Mouse (Mus musculus) CH12.LX (cell line): Measurements from ENCODE around the gene Vil1. TPM values are rescaled to one million over a fixed set of nuclear protein-coding genes. Genes with fewer than 3 reads are reported as not detected.

Source experiments
- DNase-seq: peaks from one replicate; pipeline ENCODE4 v3.0.0-alpha.2; 2013; ENCODE audit errors: extremely low read depth
- H3K27ac ChIP-seq: 2 replicates; pipeline ENCODE4 v1.5.1; 2012; ENCODE audit warnings: low read depth, mild to moderate bottlenecking, control low read depth, moderate library complexity; ENCODE audit not compliant: insufficient read depth
- H3K27me3 ChIP-seq: replicated peaks from 2 replicates; pipeline ENCODE3; 2012; ENCODE audit warnings: inconsistent platforms
- H3K36me3 ChIP-seq, 2 experiments: replicated peaks in 1 of 2; 2 replicates each; pipeline versions ENCODE3 to v1.6.1; 2012; ENCODE audit warnings: inconsistent platforms in 1 of 2, low read length in 1 of 2, mild to moderate bottlenecking in 1 of 2, mixed read lengths in 1 of 2, moderate library complexity in 1 of 2; ENCODE audit not compliant: control insufficient read depth in 1 of 2, insufficient read depth in 1 of 2
- H3K4me1 ChIP-seq, 2 experiments: 2 replicates each; pipeline ENCODE4 v1.6.1; 2012; ENCODE audit warnings: inconsistent platforms in 1 of 2, moderate library complexity in 1 of 2; ENCODE audit not compliant: insufficient read depth in 2 of 2, control insufficient read depth in 1 of 2
- H3K4me2 ChIP-seq: 2 replicates; pipeline ENCODE4 v1.6.1; 2012; ENCODE audit warnings: low read depth, mild to moderate bottlenecking, control low read depth; ENCODE audit not compliant: poor library complexity, insufficient read depth, severe bottlenecking
- H3K4me3 ChIP-seq, 3 experiments: fragments of 150-350 bp in 1 of 3; sonication (generic) in 1 of 3; replicated peaks in 1 of 3; 2 replicates each; pipeline versions ENCODE3 to v1.5.1; 2011 to 2012; ENCODE audit warnings: low read depth in 2 of 3, low read length in 2 of 3, mild to moderate bottlenecking in 2 of 3, moderate library complexity in 2 of 3, control low read depth in 1 of 3, improper control_type of control experiment in 1 of 3, inconsistent platforms in 1 of 3, mixed read lengths in 1 of 3; ENCODE audit not compliant: poor library complexity in 1 of 3
- H3K79me2 ChIP-seq: replicated peaks from 2 replicates; pipeline ENCODE4 v1.6.1; 2012; ENCODE audit warnings: mild to moderate bottlenecking, moderate library complexity; ENCODE audit not compliant: control insufficient read depth, poor library complexity, insufficient read depth, severe bottlenecking; ENCODE audit errors: extremely low read depth
- H3K9ac ChIP-seq: 2 replicates; pipeline ENCODE4 v1.6.1; 2012; ENCODE audit warnings: low read depth, mild to moderate bottlenecking, control low read depth, moderate library complexity; ENCODE audit not compliant: insufficient read depth
- H3K9me3 ChIP-seq: replicated peaks from 2 replicates; pipeline ENCODE3; 2012; ENCODE audit warnings: low read length, inconsistent platforms, mixed read lengths
- BHLHE40 ChIP-seq: IDR thresholded peaks from 2 replicates; pipeline ENCODE4 v1.6.1; 2011; ENCODE audit warnings: mild to moderate bottlenecking, low read depth, low read length, improper control_type of control experiment
- CHD1 ChIP-seq: IDR thresholded peaks from 2 replicates; pipeline ENCODE4 v1.6.1; 2012; ENCODE audit warnings: low read depth, low read length, improper control_type of control experiment, inconsistent platforms
- CHD2 ChIP-seq: IDR thresholded peaks from 2 replicates; pipeline ENCODE4 v1.6.1; 2011; ENCODE audit warnings: low read length, improper control_type of control experiment
- CTCF ChIP-seq, 2 experiments: IDR thresholded peaks in 1 of 2; conservative IDR thresholded peaks in 1 of 2; 2 replicates each; pipeline ENCODE4 v1.5.1; 2011 to 2012; ENCODE audit warnings: low read depth in 2 of 2, low read length in 2 of 2, improper control_type of control experiment in 1 of 2, inconsistent platforms in 1 of 2, mild to moderate bottlenecking in 1 of 2, moderate library complexity in 1 of 2
- E2F4 ChIP-seq: IDR thresholded peaks from 2 replicates; pipeline ENCODE4 v1.6.1; 2011; ENCODE audit warnings: low read depth, low read length, improper control_type of control experiment; ENCODE audit not compliant: insufficient replicate concordance
- ELF1 ChIP-seq: IDR thresholded peaks from 2 replicates; pipeline ENCODE4 v1.6.1; 2014; ENCODE audit warnings: low read depth, mild to moderate bottlenecking, inconsistent platforms, low read length, improper control_type of control experiment
- EP300 ChIP-seq: IDR thresholded peaks from 2 replicates; pipeline ENCODE4 v1.6.1; 2011; ENCODE audit warnings: low read length, improper control_type of control experiment
- ETS1 ChIP-seq: conservative IDR thresholded peaks from 2 replicates; pipeline ENCODE4 v1.6.1; 2012; ENCODE audit warnings: low read depth, mild to moderate bottlenecking, inconsistent platforms, low read length, improper control_type of control experiment, moderate library complexity
- GABPA ChIP-seq: IDR thresholded peaks from 2 replicates; pipeline ENCODE4 v1.6.1; 2012; ENCODE audit warnings: low read depth, low read length, improper control_type of control experiment, inconsistent platforms; ENCODE audit not compliant: insufficient replicate concordance
- HCFC1 ChIP-seq: IDR thresholded peaks from 2 replicates; pipeline ENCODE4 v1.6.1; 2012; ENCODE audit warnings: low read depth, mild to moderate bottlenecking, inconsistent platforms, low read length, improper control_type of control experiment
- IRF4 ChIP-seq: IDR thresholded peaks from 2 replicates; pipeline ENCODE4 v1.6.1; 2014; ENCODE audit warnings: low read depth, mild to moderate bottlenecking, inconsistent platforms, low read length, improper control_type of control experiment
- JUN ChIP-seq: IDR thresholded peaks from 2 replicates; pipeline ENCODE4 v1.6.1; 2011; ENCODE audit warnings: low read depth, mild to moderate bottlenecking, low read length, improper control_type of control experiment, moderate library complexity; ENCODE audit not compliant: insufficient read depth
- JUND ChIP-seq: conservative IDR thresholded peaks from 2 replicates; pipeline ENCODE4 v1.6.1; 2011; ENCODE audit warnings: low read depth, low read length, improper control_type of control experiment
- KAT2A ChIP-seq: IDR thresholded peaks from 2 replicates; pipeline ENCODE4 v1.6.1; 2012; ENCODE audit warnings: low read length, improper control_type of control experiment, inconsistent platforms; ENCODE audit not compliant: insufficient replicate concordance
- MAFK ChIP-seq: IDR thresholded peaks from 2 replicates; pipeline ENCODE4 v1.6.1; 2011; ENCODE audit warnings: low read length, improper control_type of control experiment; ENCODE audit not compliant: insufficient replicate concordance
- MAX ChIP-seq: IDR thresholded peaks from 2 replicates; pipeline ENCODE4 v1.6.1; 2011; ENCODE audit warnings: low read length, improper control_type of control experiment
- MAZ ChIP-seq: IDR thresholded peaks from 2 replicates; pipeline ENCODE4 v1.6.1; 2012; ENCODE audit warnings: low read depth, mild to moderate bottlenecking, inconsistent platforms, low read length, improper control_type of control experiment, moderate library complexity
- MEF2A ChIP-seq: IDR thresholded peaks from 2 replicates; pipeline ENCODE4 v1.6.1; 2014; ENCODE audit warnings: low read depth, mild to moderate bottlenecking, inconsistent platforms, low read length, improper control_type of control experiment, borderline replicate concordance
- MXI1 ChIP-seq: IDR thresholded peaks from 2 replicates; pipeline ENCODE4 v1.6.1; 2011; ENCODE audit warnings: mild to moderate bottlenecking, low read depth, low read length, improper control_type of control experiment
- MYC ChIP-seq: IDR thresholded peaks from 2 replicates; pipeline ENCODE4 v1.6.1; 2011; ENCODE audit warnings: low read depth, mild to moderate bottlenecking, improper control_type of control experiment, low read length
- NELFE ChIP-seq: IDR thresholded peaks from 2 replicates; pipeline ENCODE4 v1.6.1; 2011; ENCODE audit warnings: low read depth, low read length, improper control_type of control experiment
- NRF1 ChIP-seq: IDR thresholded peaks from 2 replicates; pipeline ENCODE4 v1.6.1; 2014; ENCODE audit warnings: low read depth, mild to moderate bottlenecking, inconsistent platforms, low read length, improper control_type of control experiment, moderate library complexity
- PAX5 ChIP-seq: IDR thresholded peaks from 2 replicates; pipeline ENCODE4 v1.6.1; 2012; ENCODE audit warnings: low read length, inconsistent platforms, mixed read lengths
- POLR2A ChIP-seq: IDR thresholded peaks from 2 replicates; pipeline ENCODE4 v1.6.1; 2011; ENCODE audit warnings: low read depth, mild to moderate bottlenecking, improper control_type of control experiment, low read length
- POLR2AphosphoS2 ChIP-seq: IDR thresholded peaks from 2 replicates; pipeline ENCODE4 v1.6.1; 2011; ENCODE audit warnings: low read depth, low read length, improper control_type of control experiment
- RAD21 ChIP-seq: IDR thresholded peaks from 2 replicates; pipeline ENCODE4 v1.6.1; 2011; ENCODE audit warnings: low read depth, mild to moderate bottlenecking, low read length, improper control_type of control experiment, moderate library complexity
- RCOR1 ChIP-seq: conservative IDR thresholded peaks from 2 replicates; pipeline ENCODE4 v1.6.1; 2012; ENCODE audit warnings: low read depth, mild to moderate bottlenecking, inconsistent platforms, low read length, improper control_type of control experiment
- SIN3A ChIP-seq: IDR thresholded peaks from 2 replicates; pipeline ENCODE4 v1.6.1; 2012; ENCODE audit warnings: low read length, improper control_type of control experiment, inconsistent platforms
- SMC3 ChIP-seq: IDR thresholded peaks from 2 replicates; pipeline ENCODE4 v1.6.1; 2011; ENCODE audit warnings: low read depth, low read length, improper control_type of control experiment
- TBP ChIP-seq: conservative IDR thresholded peaks from 2 replicates; pipeline ENCODE4 v1.6.1; 2011; ENCODE audit warnings: low read depth, low read length, improper control_type of control experiment
- TCF12 ChIP-seq: IDR thresholded peaks from 2 replicates; pipeline ENCODE4 v1.6.1; 2014; ENCODE audit warnings: low read depth, mild to moderate bottlenecking, inconsistent platforms, low read length, improper control_type of control experiment
- UBTF ChIP-seq: IDR thresholded peaks from 2 replicates; pipeline ENCODE4 v1.6.1; 2012; ENCODE audit warnings: low read depth, mild to moderate bottlenecking, inconsistent platforms, low read length, improper control_type of control experiment, moderate library complexity
- USF1 ChIP-seq: IDR thresholded peaks from 2 replicates; pipeline ENCODE4 v1.6.1; 2014; ENCODE audit warnings: low read depth, mild to moderate bottlenecking, inconsistent platforms, low read length, improper control_type of control experiment
- USF2 ChIP-seq: conservative IDR thresholded peaks from 2 replicates; pipeline ENCODE4 v1.6.1; 2011; ENCODE audit warnings: low read depth, low read length, improper control_type of control experiment
- ZC3H11A ChIP-seq: IDR thresholded peaks from 2 replicates; pipeline ENCODE4 v1.6.1; 2012; ENCODE audit warnings: low read depth, mild to moderate bottlenecking, inconsistent platforms, low read length, improper control_type of control experiment
- ZKSCAN1 ChIP-seq: IDR thresholded peaks from 2 replicates; pipeline ENCODE4 v1.6.1; 2012; ENCODE audit warnings: low read depth, inconsistent platforms, low read length, improper control_type of control experiment, borderline replicate concordance
- ZMIZ1 ChIP-seq: IDR thresholded peaks from 2 replicates; pipeline ENCODE4 v1.6.1; 2012; ENCODE audit warnings: low read depth, mild to moderate bottlenecking, inconsistent platforms, low read length, improper control_type of control experiment
- ZNF384 ChIP-seq: IDR thresholded peaks from 2 replicates; pipeline ENCODE4 v1.6.1; 2012; ENCODE audit warnings: low read depth, low read length, improper control_type of control experiment, inconsistent platforms
- dilution Hi-C: fragments of 300-500 bp; cut with MboI; formaldehyde crosslinking; loops from 2 replicates; pipeline ENCODE4 v1.14.3; 2020; ENCODE audit warnings: low sequenced_read_pairs; ENCODE audit not compliant: extremely low pct_unique_long_range_greater_than_20kb, extremely low pct_ligation_motif_present
- in situ Hi-C: fragments of 300-500 bp; cut with MboI; formaldehyde crosslinking; loops from 3 replicates; pipeline ENCODE4 v1.14.3; 2019; ENCODE audit warnings: low sequenced_read_pairs, low pct_ligation_motif_present, low pct_unique_long_range_greater_than_20kb, mixed read lengths
- polyA plus RNA-seq: library from polyadenylated mRNA; unstranded; fragments of >175 nt; gene quantifications from 2 replicates; pipeline ENCODE4 v1.2.1, GENCODE M21; 2012; ENCODE audit warnings: low read depth; ENCODE audit not compliant: insufficient read length
- total RNA-seq, 2 experiments: library from RNA; depleted of rRNA; stranded (reverse); fragments of 300-350 nt in 1 of 2; fragments of >200 nt in 1 of 2; gene quantifications; 2 replicates each; pipeline ENCODE4 v1.2.3; 2012 to 2014

Vil1 gene
- total and polyA plus RNA-seq, 3 experiments: 0.08 to 0.10 TPM; not detected in 1

- peaks cover 8 to 65% of the 10 kb centered on the region in 2 experiments; a peak in 3 of 4 replicates for H3K4me1 ChIP-seq
- peak within 1 kb of the TSS; percentile 55 for H3K4me2 ChIP-seq
- in situ Hi-C loops: loop anchor here (5.0 to 10.0 kb wide), 2 partner anchors 54 to 79 kb away; no protein-coding TSS in a partner anchor
- TF ChIP-seq POLR2AphosphoS2 (no peak; the same call in 1 of the 2 replicates), ZKSCAN1 (no peak), MXI1 (peak; percentile 63; the same call in 1 of the 2 replicates), MAFK (no peak), ZMIZ1 (no peak), JUN (no peak), POLR2A (peak; percentile 36), SIN3A (peak; percentile 95), SMC3 (peak; percentile 20), MYC (peak; percentile 79), BHLHE40 (no peak), ELF1 (peak; percentile 3; the same call in 1 of the 2 replicates), NELFE (no peak), MAZ (peak; percentile 77), CTCF (conservative IDR thresholded peaks at IDR 0.05 in 1 of 2, IDR thresholded peaks at IDR 0.05 in 1 of 2; ENCODE audit: low read depth in 2 of 2, low read length in 2 of 2) (peak; percentile 5 to 60; a peak in 3 of 4 replicates), NRF1 (peak; percentile 85), EP300 (no peak), ZNF384 (no peak), ZC3H11A (no peak; the same call in 1 of the 2 replicates), CHD1 (peak; percentile 85; the same call in 1 of the 2 replicates), USF1 (no peak), TBP (no peak), MAX (peak; percentile 44), UBTF (peak; percentile 78), HCFC1 (peak; percentile 67), GABPA (no peak), JUND (no peak), RAD21 (peak; percentile 39), RCOR1 (peak; percentile 42; the same call in 1 of the 2 replicates), TCF12 (peak; percentile 55; the same call in 1 of the 2 replicates), IRF4 (peak; percentile 74), KAT2A (no peak), PAX5 (no peak), ETS1 (0 out of 2 replicates have a peak, but pooled peaks have one; percentile 22), CHD2 (no peak), MEF2A (no peak), USF2 (no peak), E2F4 (no peak)
- TF ChIP-seq, all 38 proteins: peak for 18
- Histone ChIP-seq H3K4me3 (peak within 1 kb of the TSS; percentile 65 to 86 (median 73)), H3K79me2 (peaks cover 21% of the 10 kb centered on the region), H3K36me3 (peaks cover 19 to 22% of the 10 kb centered on the region in 2 experiments), H3K27ac (peak within 1 kb of the TSS; percentile 91), H3K9me3 (no peaks in the 10 kb centered on the region), H3K27me3 (no peaks in the 10 kb centered on the region), H3K9ac (peak within 1 kb of the TSS; percentile 98)
- peak; percentile 91 for DNase-seq
- dilution Hi-C loops: no loop called here
Observed at GRCm38 (mm10) chr1:74390924-74391748, 18.0 kb upstream of the Vil1 start, which contains the start of gene Ctdsp1. Gene Ctdsp1 (plus strand): TSS chr1:74391509.
